Mouse (Mus musculus) frontal cortex, adult (tissue): ENCODE results near the gene Hecw2.

Experiments used
- ATAC-seq: cut with Nextera tagmentation; 2 replicates; pipeline ENCODE4 v1.9.2; 2017; ENCODE audit warnings: mild to moderate bottlenecking, moderate library complexity, mixed read lengths; ENCODE audit not compliant: low TSS enrichment

The Hecw2 gene

GRCm38 (mm10) chr1:53986185-53986892 lies 208.6 kb downstream of the Hecw2 start:
- peak; percentile 62 for ATAC-seq

- ATAC-seq: no peak
These were observed 216.5 kb downstream of the Hecw2 start for GRCm38 (mm10) chr1:53978514-53978831.

GRCm38 (mm10) chr1:53977806-53978513 lies 217.0 kb downstream of the Hecw2 start:
- ATAC-seq: no peak

GRCm38 (mm10) chr1:53976721-53977120 lies 218.2 kb downstream of the Hecw2 start:
- no peak for ATAC-seq

- ATAC-seq: no peak
These were observed 218.9 kb downstream of the Hecw2 start for GRCm38 (mm10) chr1:53976100-53976499.

- ATAC-seq: no peak
These were observed 220.0 kb downstream of the Hecw2 start for GRCm38 (mm10) chr1:53974941-53975340.

GRCm38 (mm10) chr1:53970326-53970977 lies 224.5 kb downstream of the Hecw2 start:
- ATAC-seq: peak; percentile 55

- peak; percentile 65 for ATAC-seq
These were observed 242.6 kb downstream of the Hecw2 start for GRCm38 (mm10) chr1:53952395-53952794.

GRCm38 (mm10) chr1:53945815-53946214 lies 249.2 kb downstream of the Hecw2 start:
- ATAC-seq: no peak

- no peak for ATAC-seq
These were observed 252.5 kb downstream of the Hecw2 start for GRCm38 (mm10) chr1:53942468-53942867.

GRCm38 (mm10) chr1:53941528-53941927 lies 253.4 kb downstream of the Hecw2 start:
- no peak for ATAC-seq

- ATAC-seq: peak; percentile 69
These were observed 254.5 kb downstream of the Hecw2 start for GRCm38 (mm10) chr1:53940268-53941017.

GRCm38 (mm10) chr1:53939291-53939690 lies 255.7 kb downstream of the Hecw2 start:
- ATAC-seq: no peak

- ATAC-seq: no peak
These were observed 261.7 kb downstream of the Hecw2 start for GRCm38 (mm10) chr1:53933308-53933707.

GRCm38 (mm10) chr1:53931314-53931713 lies 263.7 kb downstream of the Hecw2 start:
- no peak for ATAC-seq

GRCm38 (mm10) chr1:53927605-53928004 lies 267.4 kb downstream of the Hecw2 start:
- peak; percentile 44; the same call in 1 of the 2 replicates for ATAC-seq

- ATAC-seq: no peak; the same call in 1 of the 2 replicates
These were observed 269.6 kb downstream of the Hecw2 start for GRCm38 (mm10) chr1:53925149-53925901.

- ATAC-seq: no peak
These were observed 283.1 kb downstream of the Hecw2 start for GRCm38 (mm10) chr1:53911848-53912247.

- ATAC-seq: no peak
These were observed 284.7 kb downstream of the Hecw2 start for GRCm38 (mm10) chr1:53910251-53910650.

- peak; percentile 84 for ATAC-seq
These were observed 285.9 kb downstream of the Hecw2 start for GRCm38 (mm10) chr1:53909118-53909517.

GRCm38 (mm10) chr1:53906175-53906574 lies 288.8 kb downstream of the Hecw2 start:
- no peak for ATAC-seq
